Mouse (Mus musculus) retina, postnatal 7 days (tissue): ENCODE data around the gene Arv1.
A peak's percentile ranks its signal among the peaks of the same experiment; 100 is the strongest.

ENCODE experiments used
- DNase-seq: peaks from one replicate; pipeline ENCODE4 v3.0.0-alpha.2; 2012; ENCODE audit warnings: low read depth, low spot score

Arv1 gene

GRCm38 (mm10) chr8:124724301-124724700, 2.4 kb downstream of the Arv1 start:
- no peak for DNase-seq

- DNase-seq, result no peak
Measured at GRCm38 (mm10) chr8:124732828-124733227, 10.9 kb downstream of the Arv1 start.

- no peak for DNase-seq
Measured at GRCm38 (mm10) chr8:124735371-124735911, 13.5 kb downstream of the Arv1 start.

GRCm38 (mm10) chr8:124739268-124739667, 17.3 kb downstream of the Arv1 start:
- DNase-seq, result no peak

GRCm38 (mm10) chr8:124746661-124747060, 24.7 kb downstream of the Arv1 start:
- DNase-seq, result no peak

- peak; percentile 70 for DNase-seq
Measured at GRCm38 (mm10) chr8:124751191-124751590, 29.3 kb downstream of the Arv1 start.

- no peak for DNase-seq
Measured at GRCm38 (mm10) chr8:124751709-124752173, 29.8 kb downstream of the Arv1 start, which contains the start of gene Fam89a. TSS of gene Fam89a (minus strand) at chr8:124751832.

GRCm38 (mm10) chr8:124752325-124752862, 30.5 kb downstream of the Arv1 start:
- no peak for DNase-seq

GRCm38 (mm10) chr8:124754101-124754791, 32.3 kb downstream of the Arv1 start:
- no peak for DNase-seq

GRCm38 (mm10) chr8:124754792-124755190, 32.9 kb downstream of the Arv1 start:
- DNase-seq, result no peak

- DNase-seq, result no peak
Measured at GRCm38 (mm10) chr8:124755481-124755880, 33.5 kb downstream of the Arv1 start.

- no peak for DNase-seq
Measured at GRCm38 (mm10) chr8:124756153-124756552, 34.2 kb downstream of the Arv1 start.

- DNase-seq, result no peak
Measured at GRCm38 (mm10) chr8:124756601-124757000, 34.7 kb downstream of the Arv1 start.

GRCm38 (mm10) chr8:124758544-124758943, 36.6 kb downstream of the Arv1 start:
- no peak for DNase-seq

- DNase-seq, result no peak
Measured at GRCm38 (mm10) chr8:124763061-124763460, 41.1 kb downstream of the Arv1 start.

- DNase-seq, result no peak
Measured at GRCm38 (mm10) chr8:124772389-124772788, 50.5 kb downstream of the Arv1 start.

- DNase-seq, result peak; percentile 77
Measured at GRCm38 (mm10) chr8:124775695-124776094, 53.8 kb downstream of the Arv1 start.

GRCm38 (mm10) chr8:124780236-124780635, 58.3 kb downstream of the Arv1 start:
- DNase-seq, result peak; percentile 68

GRCm38 (mm10) chr8:124782431-124782830, 60.5 kb downstream of the Arv1 start:
- no peak for DNase-seq

GRCm38 (mm10) chr8:124783228-124783627, 61.3 kb downstream of the Arv1 start:
- DNase-seq, result no peak
